Mouse (Mus musculus) CD4-positive, CD25-positive, alpha-beta regulatory T cell, adult 2 months (primary cell): Measurements from ENCODE around the gene Ppp1r32.

ENCODE experiments used
- DNase-seq: peaks from one replicate; pipeline ENCODE4 v3.0.0-alpha.2; 2012; ENCODE audit warnings: low read depth, low spot score

Gene Ppp1r32

DNA sequence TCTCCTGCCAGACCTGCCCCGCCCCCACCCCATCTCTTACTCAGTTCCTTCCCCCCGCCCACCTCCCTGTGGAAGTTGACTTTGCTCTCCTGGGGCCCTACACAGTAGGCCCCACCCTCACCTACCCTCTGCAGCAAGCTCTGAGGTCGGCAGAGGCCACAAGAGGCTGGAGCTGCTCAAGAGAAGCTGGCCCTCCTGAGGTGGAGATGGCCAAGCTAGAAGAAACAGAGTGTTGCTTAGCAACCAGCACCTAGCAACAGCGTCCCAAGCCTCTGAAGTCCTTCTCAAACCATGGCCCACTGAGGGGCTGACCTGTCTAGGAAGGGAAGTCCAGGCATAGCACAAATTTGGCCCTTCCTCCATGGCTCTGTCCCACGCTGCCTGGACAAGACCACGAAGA lies at the start of gene Ppp1r32:
Gene Ppp1r32, minus strand, starts transcription at position 226 of the 400 bp plus-strand sequence.
- DNase-seq: no peak

DNA sequence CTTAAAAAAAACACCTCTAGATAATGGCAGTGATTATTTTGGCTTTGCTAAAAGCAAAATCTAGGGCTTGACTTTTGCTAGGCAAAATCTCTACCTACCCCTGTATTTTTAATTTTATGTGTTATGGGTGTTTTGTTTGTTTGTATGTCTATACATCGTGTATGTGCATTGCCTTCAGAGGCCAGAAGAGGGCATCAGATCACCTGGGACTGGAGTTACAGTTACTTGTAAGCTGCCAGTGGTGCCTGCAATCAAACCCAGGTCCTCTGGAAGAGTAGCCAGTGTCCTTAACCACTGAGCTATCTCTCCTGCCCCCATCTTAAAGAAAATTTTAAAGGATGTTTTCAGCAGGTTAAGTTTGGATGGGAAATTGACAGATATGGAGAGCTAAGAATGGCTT lies 47.4 kb upstream of the Ppp1r32 start:
- peak; percentile 41 for DNase-seq

DNA sequence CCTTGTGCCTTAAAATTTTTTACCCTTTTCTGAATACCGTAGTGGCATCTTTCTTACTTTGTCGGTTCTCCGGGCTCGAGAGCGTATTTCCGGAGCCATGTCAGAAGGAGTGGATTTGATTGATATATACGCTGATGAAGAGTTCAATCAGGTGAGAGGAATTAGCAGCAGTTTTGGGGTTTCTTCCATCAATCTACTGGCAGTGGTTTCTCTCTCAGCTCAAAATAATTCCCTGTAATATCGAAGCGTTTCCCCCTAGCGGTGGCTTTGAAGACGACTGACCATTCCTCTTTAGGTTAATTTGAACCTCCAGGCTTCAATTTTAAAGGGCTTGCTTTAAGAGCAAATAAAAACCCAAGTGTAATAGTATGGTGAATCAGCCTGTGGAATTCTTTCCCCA lies 43.2 kb upstream of the Ppp1r32 start, which contains the start of gene Sdhaf2:
Gene Sdhaf2, minus strand, starts transcription at position 233 of the 400 bp plus-strand sequence.
- DNase-seq: peak; percentile 78

DNA sequence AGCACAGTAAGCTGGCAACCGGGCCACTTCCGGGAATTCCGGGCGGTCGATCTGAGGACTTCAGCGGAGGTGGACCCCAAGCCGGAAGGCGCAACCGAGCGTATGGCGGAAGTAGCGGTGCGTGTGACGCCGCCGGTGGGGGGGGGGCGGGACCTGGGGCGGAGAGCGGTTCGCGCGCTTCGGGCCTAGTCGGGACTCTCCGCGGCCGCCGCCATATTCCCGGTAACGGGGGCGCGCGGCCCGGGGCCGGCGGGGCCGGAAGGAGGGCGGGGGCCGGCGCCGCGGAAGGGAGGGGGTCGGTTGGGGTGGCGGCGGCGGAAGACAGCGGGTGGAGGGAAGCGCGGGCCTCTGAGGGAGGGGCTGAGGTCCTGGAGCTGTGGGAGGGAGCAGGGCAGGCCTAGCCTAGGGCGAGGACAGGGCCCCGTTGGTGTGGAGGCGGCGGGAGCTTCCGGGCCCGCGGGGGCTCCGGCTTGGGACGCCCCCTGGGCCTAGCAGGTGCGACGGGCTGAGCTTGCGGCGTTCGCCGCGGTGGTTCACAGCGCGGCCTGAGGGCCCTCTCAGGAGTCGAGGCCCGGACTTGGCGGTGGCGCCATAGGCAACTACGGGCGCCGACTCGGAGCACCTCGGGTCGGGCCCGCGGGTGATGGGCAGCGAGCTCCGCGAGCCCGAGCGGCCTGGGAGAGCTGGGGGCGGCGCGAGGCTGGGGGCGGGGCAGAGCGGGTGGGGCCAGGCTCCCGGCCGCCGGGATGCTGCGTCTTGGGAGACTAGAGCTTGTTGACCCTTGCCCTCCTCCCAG lies 42.6 kb upstream of the Ppp1r32 start, which contains the start of gene Cpsf7:
Gene Cpsf7, plus strand, starts transcription at position 161 of the 796 bp plus-strand sequence.
- DNase-seq: peak; percentile 95

DNA sequence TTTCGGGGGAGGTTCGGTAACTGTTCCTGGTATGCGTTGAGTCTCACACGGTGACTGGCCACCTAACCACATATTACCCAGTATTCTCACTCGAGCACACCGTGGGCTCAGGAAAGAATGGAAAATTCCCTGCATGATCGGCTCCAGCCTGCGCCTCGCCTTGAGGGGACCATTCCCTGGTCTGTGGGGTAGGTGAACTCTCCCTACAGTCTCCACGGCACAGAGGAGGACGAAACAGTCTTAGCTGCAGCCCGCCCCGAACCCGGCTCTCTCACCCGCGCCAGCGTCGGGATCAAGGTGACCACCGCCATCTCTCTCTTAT lies 42.0 kb upstream of the Ppp1r32 start:
- DNase-seq: no peak

DNA sequence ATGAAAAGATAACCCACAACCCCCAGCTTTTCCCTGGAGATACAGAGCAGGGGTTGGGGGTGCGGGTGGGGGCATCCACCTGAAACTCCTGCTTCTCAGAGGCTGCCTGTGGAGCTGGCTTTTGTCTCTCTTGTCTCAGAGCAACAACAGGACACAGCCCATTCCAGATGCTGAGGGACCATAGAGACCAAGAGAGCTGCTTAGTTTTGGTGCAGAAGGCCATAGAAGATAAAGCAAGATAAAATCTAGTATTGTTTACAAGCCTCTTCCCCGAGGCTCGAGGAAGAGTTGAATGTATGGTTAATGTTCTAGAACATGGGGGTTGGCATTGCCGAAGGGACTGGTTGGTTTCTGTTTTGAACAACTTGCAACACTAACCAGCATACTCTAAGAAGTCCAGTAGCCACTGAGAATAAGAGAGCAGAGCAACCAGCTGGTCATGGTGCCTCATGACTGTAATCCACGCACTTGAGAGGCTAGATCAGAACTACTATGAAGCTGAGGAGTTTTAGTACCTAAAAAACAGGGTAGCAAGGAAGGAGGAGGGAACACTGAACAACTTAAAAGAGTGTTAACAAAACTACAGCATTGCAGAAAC lies 40.9 kb upstream of the Ppp1r32 start:
- no peak for DNase-seq

DNA sequence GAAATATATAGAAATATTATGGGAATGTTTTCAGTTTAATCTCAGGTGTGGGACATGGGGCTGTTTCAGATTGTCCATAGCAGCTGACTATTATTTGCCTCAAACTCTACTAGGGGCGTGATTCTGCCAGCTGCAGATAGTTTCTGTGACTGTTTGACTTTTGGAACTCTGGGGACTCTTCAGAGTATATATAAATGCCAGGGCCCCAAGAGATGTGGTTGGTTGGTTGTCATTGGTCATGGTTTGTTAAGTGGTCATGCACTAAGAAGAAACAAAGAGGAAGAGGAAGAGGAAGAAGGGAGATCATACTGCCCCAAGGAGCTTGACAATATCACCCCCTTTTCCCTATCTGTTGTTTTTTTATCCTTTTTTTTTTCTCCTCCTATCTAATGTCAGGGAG lies 39.2 kb upstream of the Ppp1r32 start:
- DNase-seq: no peak

DNA sequence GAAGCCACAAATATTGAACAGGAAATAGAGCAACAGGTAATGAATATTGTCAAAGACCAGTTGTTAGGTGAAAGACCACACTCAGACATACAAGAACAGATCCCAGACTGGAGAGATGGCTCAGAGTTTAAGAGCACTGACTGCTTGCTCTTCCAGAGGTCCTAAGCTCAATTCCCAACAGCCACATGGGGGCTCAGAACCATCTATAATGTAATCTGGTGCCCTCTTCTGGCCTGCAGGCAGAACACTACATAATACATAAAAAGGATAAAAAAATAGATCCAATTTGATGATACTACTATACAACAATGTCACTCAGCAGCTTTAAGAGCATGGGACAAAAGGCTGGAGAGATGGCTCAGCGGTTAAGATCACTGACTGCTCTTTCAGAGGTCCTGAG lies 37.6 kb upstream of the Ppp1r32 start:
- DNase-seq: peak; percentile 56

DNA sequence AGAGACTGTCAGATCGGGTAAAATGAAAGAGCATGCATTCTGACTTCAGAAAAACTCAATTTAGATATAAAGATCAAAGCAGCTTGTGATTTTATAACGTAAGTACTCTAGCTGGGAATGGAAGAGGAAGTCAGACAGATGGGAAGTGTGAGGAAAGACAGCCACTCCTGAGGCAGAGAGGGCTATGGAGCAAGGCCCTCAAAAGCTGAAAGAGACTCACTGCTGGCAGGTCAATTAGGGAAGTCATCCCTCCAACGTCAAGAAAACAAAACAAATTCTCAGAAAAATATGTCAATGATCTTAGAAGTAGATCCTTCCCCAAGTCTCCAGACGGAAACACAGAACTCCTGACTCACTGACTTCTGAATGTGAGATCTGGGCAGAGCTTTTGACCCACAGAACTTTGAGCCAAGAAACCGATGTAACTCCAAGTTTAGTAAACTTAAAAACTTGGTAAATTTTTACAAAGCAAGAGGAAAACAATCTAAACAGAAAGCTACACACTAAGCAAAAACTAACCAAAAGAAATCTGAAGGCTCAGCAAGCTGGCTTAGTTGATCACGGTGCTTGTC lies 28.1 kb upstream of the Ppp1r32 start:
- DNase-seq: no peak

DNA sequence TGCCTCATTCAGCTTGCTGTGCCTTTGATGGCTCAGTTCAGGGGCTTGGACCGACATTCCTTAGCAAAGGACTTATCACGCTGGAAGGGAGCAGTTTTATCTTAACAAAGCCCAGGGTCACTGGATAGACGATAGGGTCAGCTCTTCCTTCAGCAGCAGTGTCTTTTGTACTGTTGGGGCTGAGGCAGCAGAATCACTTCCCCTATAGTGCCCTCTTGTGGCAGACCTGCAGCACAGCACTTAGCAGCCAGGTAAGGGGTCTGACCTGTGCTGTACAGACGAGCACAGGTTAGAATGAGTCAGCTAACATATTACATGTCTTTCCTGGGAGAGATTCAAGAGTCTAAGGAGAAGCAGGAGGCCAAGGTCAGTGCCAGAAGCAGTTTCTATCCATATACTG lies 19.8 kb upstream of the Ppp1r32 start:
- peak; percentile 72 for DNase-seq

DNA sequence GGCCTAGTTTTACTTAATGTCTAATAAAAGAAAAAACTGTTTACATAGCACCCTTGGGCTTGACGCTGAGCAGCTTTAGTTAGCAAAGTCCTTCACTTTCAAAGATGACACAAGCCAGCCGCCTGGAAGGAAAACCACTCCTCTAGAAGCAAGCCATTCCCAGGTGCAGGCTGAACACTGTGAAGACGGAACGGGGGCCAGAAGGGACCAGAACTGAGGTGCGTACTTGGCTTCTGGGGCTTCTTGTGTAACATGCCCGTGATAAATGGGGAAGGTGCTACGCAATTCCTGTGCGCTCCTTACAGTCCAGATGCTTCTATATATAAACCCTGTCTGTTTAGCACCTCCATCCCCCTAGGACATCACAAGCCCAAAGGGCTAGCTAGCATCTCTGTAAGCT lies 17.9 kb upstream of the Ppp1r32 start:
- DNase-seq: no peak

DNA sequence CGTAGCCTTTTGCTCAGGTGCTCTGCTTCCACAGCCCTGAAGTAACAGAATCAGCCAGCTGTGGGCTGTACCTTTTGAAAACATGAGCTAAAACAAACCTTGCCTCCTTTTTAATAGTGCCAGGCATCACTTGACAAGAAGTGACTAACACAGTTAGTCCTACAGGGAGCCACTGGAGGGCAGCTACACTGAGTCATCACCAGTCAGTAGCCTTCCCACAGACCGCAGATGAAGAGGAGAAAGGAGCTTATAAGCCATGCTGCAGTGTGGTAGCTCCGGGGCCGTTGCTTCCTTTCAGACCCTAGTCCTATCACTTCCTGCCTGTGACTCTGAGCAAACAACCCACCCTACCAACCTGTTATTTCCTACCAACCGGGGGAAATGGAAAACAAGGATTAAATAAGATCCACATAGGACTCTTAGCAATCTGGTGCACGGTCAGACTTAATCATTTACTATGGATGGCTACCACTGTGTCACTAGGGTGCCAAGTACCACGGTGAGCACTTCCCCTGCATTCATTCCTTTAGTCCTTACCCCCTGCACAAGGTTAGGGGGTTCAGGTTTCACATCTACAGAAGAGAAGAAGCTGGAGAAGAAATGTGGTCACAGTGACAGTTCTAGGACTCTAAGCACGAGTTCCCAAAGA lies 14.9 kb upstream of the Ppp1r32 start:
- DNase-seq: no peak

DNA sequence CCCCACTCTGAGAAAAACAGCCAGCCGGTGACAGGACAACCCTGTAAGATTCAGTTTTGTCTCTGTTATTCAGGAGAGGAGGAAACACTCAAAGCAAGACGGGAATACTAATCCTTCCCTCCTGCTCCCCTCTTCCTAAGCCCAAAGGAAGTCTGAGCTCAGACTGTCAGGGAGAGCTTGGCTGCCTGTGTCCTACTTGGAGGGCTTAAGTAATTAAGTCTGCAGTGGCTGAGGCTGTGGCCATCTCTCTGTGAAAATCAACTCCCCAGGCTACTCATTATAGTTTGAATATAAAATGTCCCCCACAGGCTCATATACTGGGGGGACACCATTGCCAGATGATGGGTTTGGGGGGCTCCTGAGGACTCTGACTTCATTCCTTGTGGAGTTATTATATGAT lies 14.2 kb upstream of the Ppp1r32 start:
- DNase-seq: no peak

DNA sequence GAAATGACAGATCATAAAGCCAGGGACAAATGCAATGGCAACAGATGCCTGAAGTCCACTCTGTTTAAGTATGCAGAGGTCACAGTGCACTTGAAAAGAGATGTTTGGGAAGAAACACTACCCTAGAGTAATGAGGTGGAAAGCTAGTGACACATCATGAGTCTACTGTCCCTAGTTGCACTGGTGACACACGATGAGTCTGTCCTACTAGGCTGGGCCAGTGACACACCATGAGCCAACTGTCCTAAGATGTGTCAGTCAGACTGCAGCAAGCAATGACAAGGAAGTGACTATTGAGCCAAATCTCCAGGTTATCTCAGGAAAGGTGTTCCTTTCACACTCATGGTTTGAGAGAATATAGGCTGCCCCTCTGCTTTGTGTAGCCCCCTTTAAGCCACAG lies 12.9 kb upstream of the Ppp1r32 start:
- DNase-seq: no peak

DNA sequence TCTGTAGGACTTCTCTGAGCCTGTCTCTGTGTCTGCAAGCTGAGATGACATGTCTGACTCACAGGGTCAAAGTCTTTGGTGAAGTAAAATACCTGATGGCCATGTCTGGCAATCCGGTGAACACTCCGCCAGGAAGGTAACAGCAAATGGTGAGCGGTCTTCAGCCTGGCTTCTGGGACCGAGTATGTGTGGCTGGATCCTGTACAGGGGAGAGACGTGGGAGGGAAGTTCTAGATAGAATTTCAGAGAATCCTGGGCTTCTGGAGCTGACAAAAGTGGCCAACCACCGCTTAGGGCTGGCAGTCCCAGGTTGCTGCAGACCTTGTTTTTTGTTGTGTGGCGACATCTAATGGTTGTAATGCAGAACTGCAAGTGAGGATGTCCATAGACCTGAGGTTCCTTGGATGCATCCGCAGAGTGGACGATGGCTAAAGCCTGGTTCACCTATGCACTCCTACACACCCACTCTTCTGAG lies 3.6 kb upstream of the Ppp1r32 start:
- DNase-seq: peak; percentile 68

DNA sequence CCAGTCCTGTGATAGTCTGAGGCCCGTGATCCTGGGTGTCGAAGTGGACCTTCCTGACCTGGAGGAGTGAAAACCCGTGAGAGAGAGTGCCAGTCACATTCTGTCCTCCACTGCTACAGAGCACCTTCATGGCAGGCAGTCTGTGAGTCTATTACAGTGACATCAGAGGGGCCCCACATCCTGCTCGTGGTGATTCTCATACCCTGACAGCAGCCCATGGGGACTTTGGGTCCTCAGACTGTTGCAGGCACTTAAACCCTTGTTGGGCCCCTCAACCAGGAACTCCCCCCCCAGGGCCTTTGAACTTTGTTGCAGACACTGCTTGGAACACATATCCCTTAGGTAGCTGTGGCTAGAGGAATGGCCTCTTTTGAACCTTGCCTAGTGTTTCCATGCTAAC lies 3.2 kb downstream of the Ppp1r32 start:
- no peak for DNase-seq

DNA sequence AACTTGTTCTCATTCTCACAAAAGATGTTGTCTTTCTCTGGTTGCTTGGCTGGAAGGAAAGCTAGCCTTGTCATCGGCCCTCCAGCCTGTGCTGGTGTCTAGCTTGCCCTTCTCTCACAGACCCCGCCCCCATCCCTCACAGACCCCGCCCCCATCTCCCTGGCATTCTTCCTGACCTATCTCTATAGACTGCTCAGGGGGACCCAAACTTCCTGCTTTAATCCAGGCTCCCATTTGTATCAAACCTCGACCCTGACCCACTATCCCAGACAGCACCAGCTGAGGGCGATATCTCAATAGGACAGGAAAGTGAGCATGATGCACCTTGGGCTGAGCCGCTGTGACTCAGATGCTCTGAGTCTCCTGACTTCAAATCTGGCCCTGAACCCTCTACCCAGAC lies 8.9 kb downstream of the Ppp1r32 start:
- DNase-seq: no peak

DNA sequence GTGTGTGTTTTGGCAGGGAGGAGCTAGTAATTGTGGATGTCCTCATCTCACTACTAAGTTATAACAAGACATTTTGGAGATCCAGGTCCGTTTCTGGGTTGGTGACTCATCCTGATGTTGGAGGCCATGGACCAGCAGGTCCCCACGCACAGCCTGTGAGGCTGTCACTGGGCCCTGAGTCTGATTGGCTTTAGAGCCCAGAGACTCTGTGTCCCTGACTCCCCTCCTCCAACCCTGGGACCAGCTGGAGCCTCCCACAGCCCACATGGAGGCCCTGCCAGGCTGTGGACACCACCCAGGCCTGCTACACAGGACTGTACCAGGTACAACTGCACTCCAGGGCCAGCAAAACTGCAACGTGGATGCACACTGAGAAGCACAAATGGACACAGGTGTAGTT lies 9.8 kb downstream of the Ppp1r32 start:
- DNase-seq: no peak

DNA sequence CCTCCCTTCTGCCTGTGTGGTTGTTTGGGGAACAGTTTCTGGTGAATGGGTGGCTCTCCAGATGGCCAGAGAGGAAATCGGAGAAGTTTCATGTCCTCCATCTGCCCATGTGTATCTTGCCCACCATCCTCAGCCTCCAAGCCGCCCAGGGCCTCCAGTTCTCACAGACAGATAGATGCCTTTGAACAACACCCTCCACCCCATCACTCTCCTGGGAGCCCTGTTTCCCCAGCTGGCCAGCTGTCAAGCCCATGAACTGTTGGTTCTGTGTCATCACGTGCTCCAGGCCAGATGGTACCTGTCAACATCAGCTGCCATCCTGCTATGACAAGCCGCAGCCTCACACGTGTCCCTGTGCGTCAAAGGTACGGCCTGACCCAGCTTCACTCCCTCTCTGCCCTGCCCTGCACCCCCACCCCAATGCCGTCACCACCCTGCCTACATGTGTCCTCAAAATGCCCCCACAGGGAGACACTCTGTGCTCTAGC lies 13.5 kb downstream of the Ppp1r32 start:
- DNase-seq: no peak

DNA sequence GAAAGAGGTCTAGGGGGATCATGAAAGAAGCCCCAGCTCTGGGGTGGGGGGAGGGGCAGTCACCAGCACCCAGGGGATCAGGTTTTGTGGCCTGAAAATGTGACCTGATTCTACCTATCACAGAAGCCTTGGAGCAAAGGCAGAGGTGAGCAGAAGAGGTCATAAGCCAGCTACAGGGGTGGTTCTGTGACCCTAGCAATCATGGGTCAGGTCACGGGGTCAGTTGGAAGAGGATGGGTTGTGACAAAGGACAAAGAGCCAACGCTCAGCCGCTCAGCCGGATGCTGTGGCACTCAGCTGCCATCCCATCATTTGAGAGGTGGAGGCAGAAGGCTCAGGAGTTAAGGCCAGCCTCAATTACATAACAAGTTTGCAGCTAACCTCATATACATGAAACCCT lies 18.3 kb downstream of the Ppp1r32 start:
- DNase-seq: no peak

DNA sequence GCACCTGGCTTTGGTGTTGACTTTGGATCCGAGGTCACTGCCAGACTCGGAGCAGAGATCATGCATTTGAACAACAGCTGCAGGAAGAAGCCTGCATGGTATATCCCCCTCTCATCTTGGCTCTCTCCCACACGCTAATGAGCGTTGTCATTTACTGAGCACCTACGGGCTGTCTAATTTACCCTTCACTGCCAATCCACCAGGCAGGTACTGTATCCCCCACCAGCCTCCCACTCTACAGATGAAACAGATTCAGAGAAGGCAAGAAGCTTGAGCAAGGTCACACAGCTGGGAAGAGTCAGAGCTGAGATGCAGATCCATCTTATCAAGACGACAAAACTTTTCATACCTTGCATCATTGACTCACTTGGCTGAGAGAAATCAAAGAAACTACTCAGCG lies 21.1 kb downstream of the Ppp1r32 start:
- no peak for DNase-seq

DNA sequence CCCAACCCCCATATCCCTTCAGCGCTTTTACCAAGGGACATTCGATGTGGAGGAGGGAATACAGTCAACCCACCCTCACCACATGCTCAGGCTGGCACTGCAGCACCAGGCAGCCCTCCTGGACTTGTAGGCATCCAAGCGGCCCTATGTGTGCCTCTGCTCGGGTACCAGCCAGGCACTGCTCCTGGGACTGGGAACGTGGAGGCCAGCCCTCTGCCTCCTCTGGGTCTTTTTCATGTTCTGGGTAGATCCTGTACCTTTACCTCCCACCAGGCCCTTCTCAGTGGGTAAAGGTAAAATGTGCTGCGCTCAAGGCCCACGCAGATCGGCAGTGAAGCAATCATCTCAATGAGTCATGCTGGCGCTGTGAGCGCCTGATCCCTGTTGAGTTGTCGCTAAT lies 22.8 kb downstream of the Ppp1r32 start:
- DNase-seq: no peak
